Mouse (Mus musculus): ENCODE measurements at regions not wholly inside any gene's neighbourhood (a gene's known extent, or its start where the extent isn't known, plus 50 kb on each side); places are given as distances from the start of the nearest gene placed in this dataset.

DNA sequence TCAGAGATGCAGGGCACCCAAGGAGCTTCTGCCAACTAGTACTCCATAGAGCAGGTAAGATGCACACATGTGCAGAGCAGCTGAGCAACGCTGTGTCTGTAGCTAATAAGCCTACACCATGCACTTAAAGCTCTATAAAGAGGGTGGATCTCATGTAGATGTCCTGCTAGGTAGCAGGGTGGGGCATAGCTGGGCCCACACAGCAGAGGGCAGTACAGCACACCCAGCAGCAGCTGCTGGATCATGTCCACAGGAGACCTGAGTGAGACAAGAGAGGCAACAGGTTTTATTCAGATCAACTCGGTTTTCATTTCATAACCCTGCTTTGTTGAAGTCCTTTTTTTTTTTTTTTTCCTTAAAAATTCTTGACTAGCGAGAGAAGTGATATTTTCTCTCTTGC lies 151.5 kb upstream of the Gm10181 start:
- Histone ChIP-seq H3K27ac (ENCODE audit: control insufficient read depth, insufficient read depth, low read length) (no peak overlapping the region), H3K36me3 (ENCODE audit: control insufficient read depth, insufficient read depth, low read length) (no peaks in the 10 kb centered on the region), H3K4me1 (replicated peaks; ENCODE audit: control insufficient read depth, insufficient read depth, low read length) (no peaks in the 10 kb centered on the region), H3K4me3 (ENCODE audit: control insufficient read depth, insufficient read depth, low read length) (no peak overlapping the region), H3K27me3 (ENCODE audit: control insufficient read depth, insufficient read depth, low read length) (no peaks in the 10 kb centered on the region)
- no peak for TF ChIP-seq POLR2A (IDR thresholded peaks at IDR 0.05; ENCODE audit: control insufficient read depth, extremely low read depth, insufficient read depth, low read length, poor library complexity)
- TF ChIP-seq CTCF (IDR thresholded peaks at IDR 0.05; ENCODE audit: borderline replicate concordance, control insufficient read depth, extremely low read depth, insufficient read depth, low read length, poor library complexity): no peak
- no peak for DNase-seq
- 60% methylated on average over 3 of the region's 3 CpGs for WGBS

DNA sequence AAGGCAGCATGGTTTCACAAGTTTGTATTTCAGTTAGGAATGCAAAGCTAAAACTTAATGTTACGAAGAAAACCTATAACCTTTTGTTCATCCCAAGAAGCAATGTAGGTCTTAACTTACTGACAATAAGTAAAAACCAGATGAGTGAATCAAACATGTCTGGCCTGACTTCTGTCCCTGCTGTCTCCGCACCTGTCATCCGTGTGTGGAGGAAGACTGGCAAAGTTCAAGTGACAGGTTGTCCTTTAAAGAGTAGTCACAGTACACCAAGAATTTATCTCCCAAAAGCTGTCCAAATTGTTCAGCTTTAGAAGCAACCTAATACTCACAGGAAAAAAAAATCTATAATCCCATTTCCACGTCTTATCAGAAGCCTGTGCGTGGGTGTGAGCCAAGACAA lies 146.3 kb upstream of the Gm10181 start:
- Histone ChIP-seq H3K4me3 (ENCODE audit: control insufficient read depth, insufficient read depth, low read length) (no peak overlapping the region), H3K27me3 (ENCODE audit: control insufficient read depth, insufficient read depth, low read length) (no peaks in the 10 kb centered on the region), H3K36me3 (ENCODE audit: control insufficient read depth, insufficient read depth, low read length) (no peaks in the 10 kb centered on the region), H3K27ac (ENCODE audit: control insufficient read depth, insufficient read depth, low read length) (no peak overlapping the region), H3K4me1 (replicated peaks; ENCODE audit: control insufficient read depth, insufficient read depth, low read length) (no peaks in the 10 kb centered on the region)
- no peak for DNase-seq
- 87% methylated on average over 5 of the region's 5 CpGs for WGBS
- TF ChIP-seq POLR2A (IDR thresholded peaks at IDR 0.05; ENCODE audit: control insufficient read depth, extremely low read depth, insufficient read depth, low read length, poor library complexity) (no peak), CTCF (IDR thresholded peaks at IDR 0.05; ENCODE audit: borderline replicate concordance, control insufficient read depth, extremely low read depth, insufficient read depth, low read length, poor library complexity) (no peak)

DNA sequence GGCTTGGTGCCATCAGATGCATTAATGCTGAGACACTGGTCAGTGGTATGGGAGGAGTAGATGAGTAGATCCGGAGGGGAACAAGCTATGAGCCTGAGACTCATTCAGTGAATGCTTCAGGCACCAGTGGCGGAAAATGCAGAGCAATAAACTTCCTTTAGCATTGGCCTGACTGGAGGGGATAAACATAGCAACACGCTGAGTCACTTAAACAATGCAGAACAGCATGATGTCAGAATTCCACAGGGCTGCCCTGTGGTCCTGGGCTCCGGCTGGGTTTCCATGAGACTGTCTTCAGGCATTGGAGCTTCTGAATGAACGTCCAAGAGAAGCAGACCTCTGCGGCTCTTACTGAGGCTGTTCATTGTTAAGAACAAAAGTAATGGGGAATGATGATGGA lies 145.4 kb upstream of the Gm10181 start:
- TF ChIP-seq POLR2A (IDR thresholded peaks at IDR 0.05; ENCODE audit: control insufficient read depth, extremely low read depth, insufficient read depth, low read length, poor library complexity): no peak
- no peak for TF ChIP-seq CTCF (IDR thresholded peaks at IDR 0.05; ENCODE audit: borderline replicate concordance, control insufficient read depth, extremely low read depth, insufficient read depth, low read length, poor library complexity)
- no peaks in the 10 kb centered on the region for H3K4me1 ChIP-seq (replicated peaks; ENCODE audit: control insufficient read depth, insufficient read depth, low read length)
- H3K27ac ChIP-seq (ENCODE audit: control insufficient read depth, insufficient read depth, low read length): no peak overlapping the region
- 35% methylated on average over 6 of the region's 6 CpGs for WGBS
- H3K4me3 ChIP-seq (ENCODE audit: control insufficient read depth, insufficient read depth, low read length): no peak overlapping the region
- DNase-seq: no peak
- H3K36me3 ChIP-seq (ENCODE audit: control insufficient read depth, insufficient read depth, low read length): no peaks in the 10 kb centered on the region
- H3K27me3 ChIP-seq (ENCODE audit: control insufficient read depth, insufficient read depth, low read length): no peaks in the 10 kb centered on the region

DNA sequence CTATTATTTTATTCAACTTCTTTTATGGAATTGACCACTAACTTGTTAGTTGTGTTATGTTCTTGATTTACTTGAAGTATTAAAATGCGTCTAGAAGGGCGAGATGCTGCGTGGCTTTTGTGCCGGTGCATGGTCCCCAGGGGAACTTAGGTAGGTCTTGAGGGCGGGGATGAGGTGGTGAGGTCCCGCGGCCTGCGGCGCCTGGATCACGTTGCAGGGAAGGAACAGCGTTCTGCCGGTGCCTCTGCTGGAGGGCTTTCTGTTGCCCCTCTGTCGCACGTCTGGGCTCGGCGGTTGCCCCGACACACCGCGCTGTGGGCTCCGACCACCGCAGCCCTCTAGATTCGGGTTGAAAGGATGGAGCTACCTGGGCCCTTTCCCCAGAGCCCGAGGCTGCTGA lies 136.7 kb upstream of the Gm10181 start:
- H3K4me1 ChIP-seq (replicated peaks; ENCODE audit: control insufficient read depth, insufficient read depth, low read length): no peaks in the 10 kb centered on the region
- no peaks in the 10 kb centered on the region for H3K36me3 ChIP-seq (ENCODE audit: control insufficient read depth, insufficient read depth, low read length)
- no peak for DNase-seq
- WGBS: 49% methylated on average over 23 of the region's 23 CpGs
- no peak overlapping the region for H3K27ac ChIP-seq (ENCODE audit: control insufficient read depth, insufficient read depth, low read length)
- no peak for TF ChIP-seq CTCF (IDR thresholded peaks at IDR 0.05; ENCODE audit: borderline replicate concordance, control insufficient read depth, extremely low read depth, insufficient read depth, low read length, poor library complexity)
- TF ChIP-seq POLR2A (IDR thresholded peaks at IDR 0.05; ENCODE audit: control insufficient read depth, extremely low read depth, insufficient read depth, low read length, poor library complexity): no peak
- no peaks in the 10 kb centered on the region for H3K27me3 ChIP-seq (ENCODE audit: control insufficient read depth, insufficient read depth, low read length)
- H3K4me3 ChIP-seq (ENCODE audit: control insufficient read depth, insufficient read depth, low read length): no peak overlapping the region

DNA sequence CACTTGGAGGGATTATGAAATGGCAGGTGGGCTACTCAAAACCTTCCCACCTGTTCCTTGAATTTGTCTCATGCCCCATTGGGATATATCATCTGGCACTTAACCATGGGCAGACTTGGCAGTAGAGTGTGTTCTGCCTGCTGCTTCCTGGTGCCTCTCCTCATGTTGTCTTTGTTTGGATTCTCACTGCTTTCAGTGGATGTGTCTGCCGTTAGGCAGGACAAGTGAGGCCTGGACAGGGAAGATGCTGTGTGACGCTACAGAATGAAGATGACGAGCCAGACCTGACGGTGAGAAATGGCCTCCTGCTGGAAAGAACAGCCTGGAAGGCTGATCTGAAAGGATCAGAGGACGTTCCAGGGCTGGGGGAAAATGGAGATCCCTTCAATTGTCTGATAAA lies 133.6 kb upstream of the Gm10181 start:
- Histone ChIP-seq H3K4me3 (ENCODE audit: control insufficient read depth, insufficient read depth, low read length) (no peak overlapping the region), H3K4me1 (replicated peaks; ENCODE audit: control insufficient read depth, insufficient read depth, low read length) (no peaks in the 10 kb centered on the region), H3K36me3 (ENCODE audit: control insufficient read depth, insufficient read depth, low read length) (no peaks in the 10 kb centered on the region), H3K27me3 (ENCODE audit: control insufficient read depth, insufficient read depth, low read length) (no peaks in the 10 kb centered on the region), H3K27ac (ENCODE audit: control insufficient read depth, insufficient read depth, low read length) (no peak overlapping the region)
- 85% methylated on average over 5 of the region's 5 CpGs for WGBS
- DNase-seq: no peak
- TF ChIP-seq POLR2A (IDR thresholded peaks at IDR 0.05; ENCODE audit: control insufficient read depth, extremely low read depth, insufficient read depth, low read length, poor library complexity): no peak
- no peak for TF ChIP-seq CTCF (IDR thresholded peaks at IDR 0.05; ENCODE audit: borderline replicate concordance, control insufficient read depth, extremely low read depth, insufficient read depth, low read length, poor library complexity)

DNA sequence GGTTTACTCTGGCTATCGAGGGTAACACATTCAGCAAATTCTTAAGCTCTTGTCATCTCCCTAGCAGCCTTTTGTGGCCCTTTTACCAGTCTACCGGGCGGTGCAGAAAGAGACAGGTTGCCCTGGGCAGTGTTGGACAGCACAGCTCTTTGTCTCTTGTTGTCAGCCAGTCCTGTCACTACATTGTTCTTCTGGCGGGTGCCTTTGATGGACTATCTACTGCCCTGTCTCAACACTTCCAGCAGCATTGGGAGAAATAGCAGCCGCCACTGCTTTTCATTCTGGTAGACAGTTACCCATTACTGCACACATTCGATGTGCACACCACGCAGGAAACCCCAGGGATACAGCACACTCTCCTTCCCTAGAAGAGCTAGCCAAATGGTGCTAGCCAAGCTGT lies 132.7 kb upstream of the Gm10181 start:
- no peak overlapping the region for H3K27ac ChIP-seq (ENCODE audit: control insufficient read depth, insufficient read depth, low read length)
- no peak for TF ChIP-seq POLR2A (IDR thresholded peaks at IDR 0.05; ENCODE audit: control insufficient read depth, extremely low read depth, insufficient read depth, low read length, poor library complexity)
- no peak for TF ChIP-seq CTCF (IDR thresholded peaks at IDR 0.05; ENCODE audit: borderline replicate concordance, control insufficient read depth, extremely low read depth, insufficient read depth, low read length, poor library complexity)
- no peaks in the 10 kb centered on the region for H3K36me3 ChIP-seq (ENCODE audit: control insufficient read depth, insufficient read depth, low read length)
- no peak overlapping the region for H3K4me3 ChIP-seq (ENCODE audit: control insufficient read depth, insufficient read depth, low read length)
- DNase-seq: no peak
- WGBS: 87% methylated on average over 7 of the region's 7 CpGs
- no peaks in the 10 kb centered on the region for H3K27me3 ChIP-seq (ENCODE audit: control insufficient read depth, insufficient read depth, low read length)
- no peaks in the 10 kb centered on the region for H3K4me1 ChIP-seq (replicated peaks; ENCODE audit: control insufficient read depth, insufficient read depth, low read length)

DNA sequence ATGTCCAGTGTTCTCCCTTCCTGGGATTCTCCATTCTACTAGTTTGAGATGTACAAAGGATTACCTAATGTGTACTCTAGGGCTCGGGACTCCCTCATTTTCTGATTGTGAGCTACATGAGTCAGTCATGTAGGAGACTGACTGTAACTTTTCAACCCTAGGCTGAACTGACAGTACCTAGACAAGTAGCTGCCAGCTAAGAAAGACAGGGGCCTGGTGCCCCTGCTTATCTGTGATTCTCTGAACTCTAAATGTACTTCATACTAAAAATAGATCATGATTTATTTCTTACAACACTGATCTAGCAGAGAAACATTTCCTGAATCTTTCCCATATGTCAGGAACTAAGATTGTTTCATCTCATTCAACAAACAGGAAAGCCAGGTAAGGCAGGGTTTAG lies 125.9 kb upstream of the Gm10181 start:
- WGBS: 82% methylated on average over 1 of the region's 1 CpGs
- no peak overlapping the region for H3K27ac ChIP-seq (ENCODE audit: control insufficient read depth, insufficient read depth, low read length)

More for the DNA sequence above, 125.9 kb upstream of the Gm10181 start:
- no peak for TF ChIP-seq POLR2A (IDR thresholded peaks at IDR 0.05; ENCODE audit: control insufficient read depth, extremely low read depth, insufficient read depth, low read length, poor library complexity)
- no peak for TF ChIP-seq CTCF (IDR thresholded peaks at IDR 0.05; ENCODE audit: borderline replicate concordance, control insufficient read depth, extremely low read depth, insufficient read depth, low read length, poor library complexity)
- Histone ChIP-seq H3K36me3 (ENCODE audit: control insufficient read depth, insufficient read depth, low read length) (no peaks in the 10 kb centered on the region), H3K27me3 (ENCODE audit: control insufficient read depth, insufficient read depth, low read length) (no peaks in the 10 kb centered on the region), H3K4me1 (replicated peaks; ENCODE audit: control insufficient read depth, insufficient read depth, low read length) (no peaks in the 10 kb centered on the region), H3K4me3 (ENCODE audit: control insufficient read depth, insufficient read depth, low read length) (no peak overlapping the region)
- no peak for DNase-seq
